16 mouse cellular contexts compared by ENCODE assay signal in genomic region chr3:127170246-127170645, GRCm38 (mm10).
DNase-seq lines count a peak whose midpoint lies in the region; ATAC-seq lines count a peak whose summit lies in the region.
"Had no signal": no experiment of that assay in that cellular context is flagged by ENCODE, and none has a peak within 500 bp of the region (broad histone marks: within the 10 kb centered on the region; RNA-seq: fewer than 3 reads in every experiment).

No protein-coding gene starts in this region.

- no peak overlapping the region for H3K4me2 ChIP-seq in hindbrain, embryonic 14.5 days (replicated peaks)
- H3K4me2 ChIP-seq in hindbrain, embryonic 12.5 days (replicated peaks), result no peak overlapping the region
- no peak overlapping the region for H3K4me2 ChIP-seq in liver, embryonic 11.5 days
- H3K4me2 ChIP-seq: forebrain, embryonic 13.5 days; heart, embryonic 12.5 days had no signal

- no peaks in the 10 kb centered on the region for H3K27me3 ChIP-seq in hindbrain, embryonic 14.5 days (ENCODE audit: control insufficient read depth, insufficient read depth, low read length)
- no peaks in the 10 kb centered on the region for H3K27me3 ChIP-seq in hindbrain, embryonic 12.5 days
- no peaks in the 10 kb centered on the region for H3K27me3 ChIP-seq in liver, embryonic 11.5 days (replicated peaks; ENCODE audit: control insufficient read depth, insufficient read depth, low read length)
- H3K27me3 ChIP-seq: forebrain, embryonic 13.5 days had no signal

- H3K4me1 ChIP-seq in hindbrain, embryonic 14.5 days (replicated peaks; ENCODE audit: control insufficient read depth, insufficient read depth, low read length), result no peaks in the 10 kb centered on the region
- H3K4me1 ChIP-seq in hindbrain, embryonic 12.5 days, result 0 out of 2 replicates have a peak, but pooled peaks cover 3% of the 10 kb centered on the region
- H3K4me1 ChIP-seq in liver, embryonic 11.5 days (replicated peaks; ENCODE audit: control insufficient read depth, insufficient read depth, low read length), result no peaks in the 10 kb centered on the region
- H3K4me1 ChIP-seq: embryonic facial prominence, embryonic 10.5 days; forebrain, embryonic 13.5 days had no signal

- ATAC-seq in hindbrain, embryonic 14.5 days (ENCODE audit: low FRiP score), result 0 out of 2 replicates have a peak, but pooled peaks have one; percentile 8
- ATAC-seq in hindbrain, embryonic 12.5 days (ENCODE audit: low FRiP score), result no peak
- ATAC-seq in liver, embryonic 11.5 days (replicated peaks; ENCODE audit: low FRiP score), result peak; percentile 53; the same call in 1 of the 2 replicates
- ATAC-seq: forebrain, embryonic 13.5 days; forebrain, postnatal 0 days had no signal

- H3K36me3 ChIP-seq in hindbrain, embryonic 14.5 days (replicated peaks; ENCODE audit: control insufficient read depth, insufficient read depth), result no peaks in the 10 kb centered on the region
- H3K36me3 ChIP-seq in hindbrain, embryonic 12.5 days, result no peaks in the 10 kb centered on the region
- no peaks in the 10 kb centered on the region for H3K36me3 ChIP-seq in liver, embryonic 11.5 days (ENCODE audit: control insufficient read depth, insufficient read depth, low read length)
- H3K36me3 ChIP-seq: embryonic facial prominence, embryonic 10.5 days; heart, embryonic 12.5 days had no signal

- H3K27ac ChIP-seq in hindbrain, embryonic 14.5 days, result no peak overlapping the region
- H3K27ac ChIP-seq in hindbrain, embryonic 12.5 days, result no peak overlapping the region
- no peak overlapping the region for H3K27ac ChIP-seq in liver, embryonic 11.5 days (ENCODE audit: low read depth, low read length)
- H3K27ac ChIP-seq: embryonic facial prominence, embryonic 10.5 days; forebrain, embryonic 13.5 days; hindbrain, postnatal 0 days had no signal

- no peak overlapping the region for H3K4me3 ChIP-seq in hindbrain, embryonic 14.5 days (replicated peaks; ENCODE audit: low read length)
- H3K4me3 ChIP-seq in hindbrain, embryonic 12.5 days, result no peak overlapping the region
- H3K4me3 ChIP-seq in liver, embryonic 11.5 days (ENCODE audit: low read depth, low read length), result no peak overlapping the region
- H3K4me3 ChIP-seq: embryonic facial prominence, embryonic 10.5 days; forebrain, embryonic 13.5 days; heart, embryonic 12.5 days had no signal

- no peak for DNase-seq in hindbrain, embryonic 14.5 days (ENCODE audit: low spot score)
- DNase-seq in ES-CJ7 (ENCODE audit: low read depth, low spot score) (peak; percentile 13), MN1 (ENCODE audit: low spot score) (no peak)
- no peak for DNase-seq in liver, embryonic 11.5 days (ENCODE audit: low spot score)
- peak; percentile 36 for DNase-seq in yolk sac, embryonic 10.5 days (ENCODE audit: low spot score)
- DNase-seq in left cerebral cortex, postnatal 36 days (ENCODE audit: low spot score in 2 of 2), result no peak
- DNase-seq: adrenal gland, postnatal 14 days; cerebellum, adult 18-20 months; cerebellum, postnatal 10 days; forebrain, postnatal 0 days; gastrocnemius, postnatal 14 days had no signal

- WGBS in hindbrain, embryonic 14.5 days, result 87% methylated on average over 12 of the region's 12 CpGs
- 89% methylated on average over 12 of the region's 12 CpGs for WGBS in hindbrain, embryonic 12.5 days
- WGBS in liver, embryonic 11.5 days, result 70% methylated on average over 12 of the region's 12 CpGs

- H3K9ac ChIP-seq in hindbrain, embryonic 14.5 days, result no peak overlapping the region
- no peak overlapping the region for H3K9ac ChIP-seq in hindbrain, embryonic 12.5 days
- H3K9ac ChIP-seq in liver, embryonic 11.5 days (ENCODE audit: low read depth, low read length), result no peak overlapping the region
- H3K9ac ChIP-seq: forebrain, embryonic 13.5 days; forebrain, postnatal 0 days; heart, embryonic 12.5 days had no signal

- intact Hi-C loops in left cerebral cortex, postnatal 36 days (cut with DNase I), result loop anchor here (10.0 kb wide), 1 partner anchor 385 kb away; the partner anchor contains the start of genes Larp7 and Zgrf1

- no peaks in the 10 kb centered on the region for H3K9me3 ChIP-seq in hindbrain, embryonic 14.5 days (ENCODE audit: control insufficient read depth, low read length)
- no peaks in the 10 kb centered on the region for H3K9me3 ChIP-seq in hindbrain, embryonic 12.5 days (replicated peaks)
- no peaks in the 10 kb centered on the region for H3K9me3 ChIP-seq in liver, embryonic 11.5 days (ENCODE audit: control insufficient read depth, low read length)
- H3K9me3 ChIP-seq: embryonic facial prominence, embryonic 10.5 days; forebrain, embryonic 13.5 days; heart, embryonic 12.5 days had no signal

Comparison
In these comparisons a context has a peak if more than half of its experiments do, and no peak if none do; other contexts are left out.
1. DNase-seq: peak in ES-CJ7 (single experiment) and yolk sac, embryonic 10.5 days (single experiment); none in hindbrain, embryonic 14.5 days (single experiment), liver, embryonic 11.5 days (single experiment), MN1 (single experiment) and left cerebral cortex, postnatal 36 days (0 of 2).